ENCODE assay signal across 9 mouse cellular contexts in genomic region chr14:55826551-55827340, GRCm38 (mm10). TPM values are rescaled to one million over a fixed set of nuclear protein-coding genes. Genes with fewer than 3 reads are reported as not detected.
DNase-seq lines count a peak whose midpoint lies in the region; ATAC-seq and TF ChIP-seq lines count a peak whose summit lies in the region.
"Had no signal": no experiment of that assay in that cellular context is flagged by ENCODE, and none has a peak within 500 bp of the region (broad histone marks: within the 10 kb centered on the region; RNA-seq: fewer than 3 reads in every experiment).

No protein-coding gene starts in this region.

- in situ Hi-C loops in ES-E14 (cut with MboI; ENCODE audit: low sequenced_read_pairs in 2 of 2, unreplicated experiment in 2 of 2) = no loop called here

- peak overlapping the region; percentile 61 for H3K9ac ChIP-seq in ES-E14 (ENCODE audit: insufficient read depth, low read depth, low read length, poor library complexity, severe bottlenecking)
- peak overlapping the region; percentile 29; the same call in 1 of the 2 replicates for H3K9ac ChIP-seq in forebrain, embryonic 15.5 days (replicated peaks)
- peak overlapping the region; percentile 83 for H3K9ac ChIP-seq in intestine, embryonic 16.5 days (ENCODE audit: low read depth, low read length)
- peak overlapping the region; percentile 58; the same call in 1 of the 2 replicates for H3K9ac ChIP-seq in neural tube, embryonic 12.5 days

- ATAC-seq in forebrain, embryonic 15.5 days (replicated peaks) = no peak
- no peak for ATAC-seq in intestine, embryonic 16.5 days
- no peak for ATAC-seq in neural tube, embryonic 12.5 days (ENCODE audit: low FRiP score, low read depth)

- H3K27ac ChIP-seq in gastrocnemius, adult 2 months = peak overlapping the region; percentile 92
- H3K27ac ChIP-seq in ES-E14 (ENCODE audit: insufficient read depth, low read depth, low read length, poor library complexity, severe bottlenecking) = no peak overlapping the region
- peak overlapping the region; percentile 80; the same call in 1 of the 2 replicates for H3K27ac ChIP-seq in forebrain, embryonic 15.5 days (replicated peaks)
- no peak overlapping the region; the same call in 1 of the 2 replicates for H3K27ac ChIP-seq in intestine, embryonic 16.5 days (ENCODE audit: low read length)
- H3K27ac ChIP-seq in neural tube, embryonic 12.5 days = no peak overlapping the region

- H3K4me1 ChIP-seq in ES-E14 (ENCODE audit: control insufficient read depth in 2 of 2, insufficient read depth in 2 of 2, low read length in 2 of 2, poor library complexity in 1 of 2) = peaks cover 10 to 26% of the 10 kb centered on the region in 2 experiments
- peaks cover 45% of the 10 kb centered on the region for H3K4me1 ChIP-seq in forebrain, embryonic 15.5 days
- peaks cover 26% of the 10 kb centered on the region for H3K4me1 ChIP-seq in intestine, embryonic 16.5 days (ENCODE audit: control insufficient read depth, insufficient read depth, low read length)
- H3K4me1 ChIP-seq in neural tube, embryonic 12.5 days = peaks cover 27% of the 10 kb centered on the region

- WGBS in forebrain, embryonic 15.5 days = 8% methylated on average over 41 of the region's 41 CpGs
- WGBS in intestine, embryonic 16.5 days = 30% methylated on average over 41 of the region's 41 CpGs
- WGBS in neural tube, embryonic 12.5 days = 9% methylated on average over 41 of the region's 41 CpGs

- H3K4me2 ChIP-seq in forebrain, embryonic 15.5 days (replicated peaks) = peak overlapping the region; percentile 92
- peak overlapping the region; percentile 95 for H3K4me2 ChIP-seq in intestine, embryonic 16.5 days (ENCODE audit: low read depth, low read length)
- H3K4me2 ChIP-seq in neural tube, embryonic 12.5 days (replicated peaks) = peak overlapping the region; percentile 85

- peak overlapping the region; percentile 83 for H3K4me3 ChIP-seq in gastrocnemius, adult 2 months
- H3K4me3 ChIP-seq in ES-E14 (ENCODE audit: insufficient read depth in 1 of 2, low read depth in 1 of 2, low read length in 2 of 2, poor library complexity in 1 of 2, severe bottlenecking in 1 of 2) = peak overlapping the region; percentile 67 to 87
- H3K4me3 ChIP-seq in forebrain, embryonic 15.5 days = peak overlapping the region; percentile 59
- peak overlapping the region; percentile 67 for H3K4me3 ChIP-seq in intestine, embryonic 16.5 days (ENCODE audit: low read length)
- H3K4me3 ChIP-seq in neural tube, embryonic 12.5 days = peak overlapping the region; percentile 49

- peak; percentile 54 for DNase-seq in gastrocnemius, adult 2 months
- DNase-seq in gastrocnemius, adult 8-10 months (ENCODE audit: low spot score in 2 of 2) = no peak
- no peak for DNase-seq in ES-E14 (ENCODE audit: low read depth, low spot score)
- no peak for DNase-seq in layer of hippocampus, adult 9-11 months
- no peak for DNase-seq in right cerebral cortex, adult 2 months (ENCODE audit: low spot score in 2 of 2)

- no peaks in the 10 kb centered on the region for H3K9me3 ChIP-seq in ES-E14 (ENCODE audit: control insufficient read depth, insufficient read depth, low read depth, low read length)
- H3K9me3 ChIP-seq in forebrain, embryonic 15.5 days = no peaks in the 10 kb centered on the region
- H3K9me3 ChIP-seq in intestine, embryonic 16.5 days (ENCODE audit: control insufficient read depth, low read length) = no peaks in the 10 kb centered on the region
- no peaks in the 10 kb centered on the region for H3K9me3 ChIP-seq in neural tube, embryonic 12.5 days

- peaks cover 15% of the 10 kb centered on the region; the same call in 1 of the 2 replicates for H3K36me3 ChIP-seq in ES-E14 (ENCODE audit: control insufficient read depth, insufficient read depth, low read length, poor library complexity, severe bottlenecking)
- no peaks in the 10 kb centered on the region for H3K36me3 ChIP-seq in forebrain, embryonic 15.5 days
- H3K36me3 ChIP-seq in intestine, embryonic 16.5 days (ENCODE audit: control insufficient read depth, insufficient read depth, low read length) = no peaks in the 10 kb centered on the region
- no peaks in the 10 kb centered on the region for H3K36me3 ChIP-seq in neural tube, embryonic 12.5 days

- intact Hi-C loops in gastrocnemius, adult 2 months (cut with DNase I) = no loop called here

- no peak for TF ChIP-seq CTCF in gastrocnemius, adult 2 months (IDR thresholded peaks at IDR 0.05)

- peaks cover 4% of the 10 kb centered on the region; the same call in 1 of the 2 replicates for H3K27me3 ChIP-seq in forebrain, embryonic 15.5 days
- H3K27me3 ChIP-seq in intestine, embryonic 16.5 days (replicated peaks; ENCODE audit: control insufficient read depth, insufficient read depth, low read length) = peaks cover 9% of the 10 kb centered on the region; the same call in 1 of the 2 replicates
- peaks cover 24% of the 10 kb centered on the region for H3K27me3 ChIP-seq in neural tube, embryonic 12.5 days (replicated peaks)

TF ChIP-seq in ES-E14, 5 proteins besides CTCF, POLR2A, EP300 and RAD21:
- TF ChIP-seq ZNF384 (IDR thresholded peaks at IDR 0.05; ENCODE audit: low read depth, low read length) (no peak), MAFK (IDR thresholded peaks at IDR 0.05; ENCODE audit: insufficient read depth, low read depth, low read length) (no peak), CHD2 (IDR thresholded peaks at IDR 0.05; ENCODE audit: low read depth, low read length) (no peak), ZC3H11A (IDR thresholded peaks at IDR 0.05; ENCODE audit: borderline replicate concordance, low read depth, low read length) (no peak), HCFC1 (IDR thresholded peaks at IDR 0.05; ENCODE audit: borderline replicate concordance, insufficient read depth, low read length) (no peak)

RNA-seq across cellular contexts. Expression of gene Nfatc4, which starts 3.8 kb away (rescaled TPM):
- 1 to 10 TPM; 3.4 to 3.8 TPM for total RNA-seq in gastrocnemius, adult 2 months (2021)
- 1 to 10 TPM; 1.9 to 3.3 (median 2.5) TPM for total RNA-seq in gastrocnemius, adult 8-10 months (2022)
- 6.4 and 25.4 TPM in 2 replicates for total RNA-seq in ES-E14 (2012; rRNA removed)
- 10.9 and 13.6 TPM in 2 replicates for polyA plus RNA-seq in forebrain, embryonic 15.5 days (2015; fragmentation: Nextera tagmentation; extraction: Ambion mirVana)
- 21.1 and 21.2 TPM in 2 replicates for polyA plus RNA-seq in intestine, embryonic 16.5 days (2015; fragmentation: Nextera tagmentation; extraction: Ambion mirVana)
- 22.0 and 24.8 TPM in 2 replicates for polyA plus RNA-seq in neural tube, embryonic 12.5 days (2016; fragmentation: Nextera tagmentation; extraction: Ambion mirVana)
- total RNA-seq: common myeloid progenitor, adult 5-6 weeks had no signal

RNA-seq across cellular contexts. Expression of gene Nynrin, which starts 27.1 kb away (rescaled TPM):
- total RNA-seq in gastrocnemius, adult 2 months (2021) = 1 to 10 TPM; 1.6 to 2.0 TPM
- total RNA-seq in gastrocnemius, adult 8-10 months (2022) = 1 to 10 TPM; 1.2 to 3.6 (median 1.9) TPM
- total RNA-seq in ES-E14 (2012; rRNA removed) = 7.1 and 10.4 TPM in 2 replicates
- polyA plus RNA-seq in forebrain, embryonic 15.5 days (2015; fragmentation: Nextera tagmentation; extraction: Ambion mirVana) = 10.5 and 10.7 TPM in 2 replicates
- polyA plus RNA-seq in intestine, embryonic 16.5 days (2015; fragmentation: Nextera tagmentation; extraction: Ambion mirVana) = 12.6 and 13.6 TPM in 2 replicates
- 19.7 and 21.5 TPM in 2 replicates for polyA plus RNA-seq in neural tube, embryonic 12.5 days (2016; fragmentation: Nextera tagmentation; extraction: Ambion mirVana)

RNA-seq across cellular contexts. Expression of gene Ripk3, which starts 38.1 kb away (rescaled TPM):
- 1 to 10 TPM in 1 of 2 experiments, under 1 TPM in 1; 0.64 to 1.1 TPM for total RNA-seq in gastrocnemius, adult 2 months (2021)
- total RNA-seq in gastrocnemius, adult 8-10 months (2022) = 1 to 10 TPM in 3 of 4 experiments, not detected in 1; 1.0 to 1.3 (median 1.3) TPM
- 9.0 and 17.8 TPM in 2 replicates for total RNA-seq in ES-E14 (2012; rRNA removed)
- 1.1 and 2.3 TPM in 2 replicates for polyA plus RNA-seq in forebrain, embryonic 15.5 days (2015; fragmentation: Nextera tagmentation; extraction: Ambion mirVana)
- 51.2 and 55.8 TPM in 2 replicates for polyA plus RNA-seq in intestine, embryonic 16.5 days (2015; fragmentation: Nextera tagmentation; extraction: Ambion mirVana)
- polyA plus RNA-seq in neural tube, embryonic 12.5 days (2016; fragmentation: Nextera tagmentation; extraction: Ambion mirVana) = 7.9 and 8.7 TPM in 2 replicates

RNA-seq across cellular contexts. Expression of gene Adcy4, which starts 42.9 kb away (rescaled TPM):
- total RNA-seq in gastrocnemius, adult 2 months (2021) = 10 to 100 TPM in 1 of 2 experiments, 1 to 10 TPM in 1; 6.8 to 10.1 TPM
- 1 to 10 TPM; 3.4 to 7.1 (median 3.6) TPM for total RNA-seq in gastrocnemius, adult 8-10 months (2022)
- 0.27 and 0.32 TPM in 2 replicates for total RNA-seq in ES-E14 (2012; rRNA removed)
- 2.9 and 4.0 TPM in 2 replicates for polyA plus RNA-seq in forebrain, embryonic 15.5 days (2015; fragmentation: Nextera tagmentation; extraction: Ambion mirVana)
- polyA plus RNA-seq in intestine, embryonic 16.5 days (2015; fragmentation: Nextera tagmentation; extraction: Ambion mirVana) = 6.5 and 6.6 TPM in 2 replicates
- 9.2 and 10.1 TPM in 2 replicates for polyA plus RNA-seq in neural tube, embryonic 12.5 days (2016; fragmentation: Nextera tagmentation; extraction: Ambion mirVana)
- total RNA-seq: common myeloid progenitor, adult 5-6 weeks had no signal

RNA-seq across cellular contexts. Expression of gene Cbln3, which starts 57.4 kb away (rescaled TPM):
- not detected for total RNA-seq in gastrocnemius, adult 2 months (2021)
- total RNA-seq in gastrocnemius, adult 8-10 months (2022) = not detected
- 0.04 and 0.11 TPM in 2 replicates for total RNA-seq in ES-E14 (2012; rRNA removed)
- polyA plus RNA-seq in forebrain, embryonic 15.5 days (2015; fragmentation: Nextera tagmentation; extraction: Ambion mirVana) = 0.29 and 0.32 TPM in 2 replicates
- polyA plus RNA-seq in intestine, embryonic 16.5 days (2015; fragmentation: Nextera tagmentation; extraction: Ambion mirVana) = 0.17 and 0.27 TPM in 2 replicates
- polyA plus RNA-seq in neural tube, embryonic 12.5 days (2016; fragmentation: Nextera tagmentation; extraction: Ambion mirVana) = 0.25 and 0.28 TPM in 2 replicates
- total RNA-seq: common myeloid progenitor, adult 5-6 weeks had no signal

Comparison
In these comparisons a context has a peak if more than half of its experiments do, and no peak if none do; other contexts are left out.
1. H3K27ac ChIP-seq: peak in gastrocnemius, adult 2 months (single experiment) and forebrain, embryonic 15.5 days (single experiment); none in ES-E14 (single experiment), intestine, embryonic 16.5 days (single experiment) and neural tube, embryonic 12.5 days (single experiment).
2. H3K9ac ChIP-seq: peak in every context shown above with its lines; median percentile 83 in intestine, embryonic 16.5 days; 61 in ES-E14; 58 in neural tube, embryonic 12.5 days; 29 in forebrain, embryonic 15.5 days.
3. Peak in every context shown above with its lines, with median percentiles within 50 percentile points of each other: H3K4me3 ChIP-seq and H3K4me2 ChIP-seq.